Mouse (Mus musculus): ENCODE results near the gene Bloc1s3. TPM values are rescaled to one million over a fixed set of nuclear protein-coding genes. Genes with fewer than 3 reads are reported as not detected.

The Bloc1s3 gene
- total and polyA plus RNA-seq, 3 experiments: 4.9 to 8.0 (median 6.7) TPM

DNA sequence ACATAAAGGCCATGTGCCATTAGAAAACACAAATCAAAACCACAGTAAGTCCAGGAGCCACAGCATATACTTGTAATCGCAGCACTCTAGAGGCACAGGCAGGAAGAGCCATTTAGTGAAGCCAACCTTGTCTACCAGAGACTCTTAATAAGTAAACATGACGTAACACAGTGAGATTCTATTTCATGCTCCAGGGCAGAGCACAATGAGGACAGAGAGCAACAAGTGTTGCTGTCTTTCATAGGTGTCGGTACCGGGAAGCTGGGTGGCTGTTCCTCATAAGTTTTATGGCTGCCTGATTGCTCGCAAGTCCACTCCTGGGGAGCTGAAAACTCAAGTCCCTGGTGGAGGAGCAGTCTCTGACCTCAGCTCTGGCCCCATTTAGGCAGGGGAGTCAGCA is 43.5 kb upstream of the Bloc1s3 start:
- DNase-seq (ENCODE audit: extremely low read depth): no peak
- Histone ChIP-seq H3K4me2 (ENCODE audit: insufficient read depth, low read depth, poor library complexity, severe bottlenecking) (no peak overlapping the region), H3K36me3 (replicated peaks in 1 of 2; ENCODE audit: control insufficient read depth in 1 of 2, insufficient read depth in 1 of 2, low read length in 1 of 2) (peaks cover 35 to 92% of the 10 kb centered on the region in 2 experiments), H3K79me2 (replicated peaks; ENCODE audit: control insufficient read depth, extremely low read depth, insufficient read depth, poor library complexity, severe bottlenecking) (peaks cover 35% of the 10 kb centered on the region), H3K27ac (ENCODE audit: insufficient read depth, low read depth) (no peak overlapping the region), H3K27me3 (replicated peaks) (no peaks in the 10 kb centered on the region), H3K9me3 (replicated peaks; ENCODE audit: low read length) (no peaks in the 10 kb centered on the region), H3K9ac (ENCODE audit: insufficient read depth, low read depth) (no peak overlapping the region), H3K4me3 (replicated peaks in 1 of 3; ENCODE audit: low read depth in 2 of 3, low read length in 2 of 3, poor library complexity in 1 of 3) (no peak overlapping the region), H3K4me1 (ENCODE audit: control insufficient read depth in 1 of 2, insufficient read depth in 2 of 2) (peaks cover 0 to 4% of the 10 kb centered on the region in 2 experiments; a peak in 1 of 4 replicates)
- in situ Hi-C loops (cut with MboI; ENCODE audit: low pct_ligation_motif_present, low pct_unique_long_range_greater_than_20kb, low sequenced_read_pairs): loop anchor here (25.0 kb wide), 1 partner anchor 139 kb away; the partner anchor contains the start of genes Ckm and Klc3
- dilution Hi-C loops (cut with MboI; ENCODE audit: extremely low pct_ligation_motif_present, extremely low pct_unique_long_range_greater_than_20kb, low sequenced_read_pairs): no loop called here
- no peak for TF ChIP-seq MAZ (IDR thresholded peaks at IDR 0.05; ENCODE audit: low read depth, low read length)
- TF ChIP-seq POLR2AphosphoS2 (IDR thresholded peaks at IDR 0.05; ENCODE audit: low read depth, low read length): no peak
- TF ChIP-seq IRF4 (IDR thresholded peaks at IDR 0.05; ENCODE audit: low read depth, low read length): no peak
- no peak for TF ChIP-seq ELF1 (IDR thresholded peaks at IDR 0.05; ENCODE audit: low read depth, low read length)
- no peak for TF ChIP-seq USF1 (IDR thresholded peaks at IDR 0.05; ENCODE audit: low read depth, low read length)
- TF ChIP-seq NRF1 (IDR thresholded peaks at IDR 0.05; ENCODE audit: low read depth, low read length): no peak
- TF ChIP-seq EP300 (IDR thresholded peaks at IDR 0.05; ENCODE audit: low read length): no peak
- no peak for TF ChIP-seq RCOR1 (conservative IDR thresholded peaks at IDR 0.05; ENCODE audit: low read depth, low read length)
- TF ChIP-seq POLR2A (IDR thresholded peaks at IDR 0.05; ENCODE audit: low read depth, low read length): no peak
- no peak for TF ChIP-seq PAX5 (IDR thresholded peaks at IDR 0.05; ENCODE audit: low read length)
- no peak for TF ChIP-seq ZMIZ1 (IDR thresholded peaks at IDR 0.05; ENCODE audit: low read depth, low read length)
- no peak for TF ChIP-seq MAFK (IDR thresholded peaks at IDR 0.05; ENCODE audit: insufficient replicate concordance, low read length)
- TF ChIP-seq CTCF (conservative IDR thresholded peaks at IDR 0.05 in 1 of 2, IDR thresholded peaks at IDR 0.05 in 1 of 2; ENCODE audit: low read depth in 2 of 2, low read length in 2 of 2): no peak
- TF ChIP-seq TBP (conservative IDR thresholded peaks at IDR 0.05; ENCODE audit: low read depth, low read length): no peak
- no peak for TF ChIP-seq JUN (IDR thresholded peaks at IDR 0.05; ENCODE audit: insufficient read depth, low read depth, low read length)
- TF ChIP-seq MAX (IDR thresholded peaks at IDR 0.05; ENCODE audit: low read length): no peak
- no peak for TF ChIP-seq E2F4 (IDR thresholded peaks at IDR 0.05; ENCODE audit: insufficient replicate concordance, low read depth, low read length)
- no peak for TF ChIP-seq MYC (IDR thresholded peaks at IDR 0.05; ENCODE audit: low read depth, low read length)

DNA sequence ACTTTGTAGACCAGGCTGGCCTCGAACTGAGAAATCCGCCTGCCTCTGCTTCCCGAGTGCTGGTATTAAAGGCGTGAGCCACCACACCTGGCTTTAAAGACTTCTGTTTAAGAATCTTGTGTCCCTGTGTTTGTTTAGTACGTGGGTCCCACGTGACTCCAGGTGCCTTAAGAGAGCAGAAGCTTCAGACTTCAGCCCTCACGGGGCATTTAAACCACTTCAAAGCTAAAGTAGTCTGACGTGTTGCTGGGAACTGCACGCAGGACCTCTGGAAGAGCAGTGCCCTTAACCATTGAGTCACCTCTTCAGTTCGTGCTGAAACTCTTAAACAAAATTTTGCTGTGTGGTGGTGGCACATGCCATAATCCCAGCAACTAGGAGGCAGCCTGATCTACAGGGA is 41.2 kb upstream of the Bloc1s3 start:
- TF ChIP-seq UBTF (IDR thresholded peaks at IDR 0.05; ENCODE audit: low read depth, low read length) (no peak), HCFC1 (IDR thresholded peaks at IDR 0.05; ENCODE audit: low read depth, low read length) (no peak), TCF12 (IDR thresholded peaks at IDR 0.05; ENCODE audit: low read depth, low read length) (no peak), BHLHE40 (IDR thresholded peaks at IDR 0.05; ENCODE audit: low read depth, low read length) (no peak), ETS1 (conservative IDR thresholded peaks at IDR 0.05; ENCODE audit: low read depth, low read length) (no peak), RAD21 (IDR thresholded peaks at IDR 0.05; ENCODE audit: low read depth, low read length) (no peak), ZKSCAN1 (IDR thresholded peaks at IDR 0.05; ENCODE audit: borderline replicate concordance, low read depth, low read length) (no peak), MEF2A (IDR thresholded peaks at IDR 0.05; ENCODE audit: borderline replicate concordance, low read depth, low read length) (no peak), EP300 (IDR thresholded peaks at IDR 0.05; ENCODE audit: low read length) (no peak), ELF1 (IDR thresholded peaks at IDR 0.05; ENCODE audit: low read depth, low read length) (no peak), KAT2A (IDR thresholded peaks at IDR 0.05; ENCODE audit: insufficient replicate concordance, low read length) (no peak), NELFE (IDR thresholded peaks at IDR 0.05; ENCODE audit: low read depth, low read length) (no peak), MAFK (IDR thresholded peaks at IDR 0.05; ENCODE audit: insufficient replicate concordance, low read length) (no peak)
- peaks cover 0 to 10% of the 10 kb centered on the region in 2 experiments; a peak in 1 of 4 replicates for H3K4me1 ChIP-seq (ENCODE audit: control insufficient read depth in 1 of 2, insufficient read depth in 2 of 2)
- no peak overlapping the region for H3K4me3 ChIP-seq (replicated peaks in 1 of 3; ENCODE audit: low read depth in 2 of 3, low read length in 2 of 3, poor library complexity in 1 of 3)
- no peak overlapping the region for H3K4me2 ChIP-seq (ENCODE audit: insufficient read depth, low read depth, poor library complexity, severe bottlenecking)
- H3K9ac ChIP-seq (ENCODE audit: insufficient read depth, low read depth): no peak overlapping the region
- in situ Hi-C loops (cut with MboI; ENCODE audit: low pct_ligation_motif_present, low pct_unique_long_range_greater_than_20kb, low sequenced_read_pairs): no loop called here
- dilution Hi-C loops (cut with MboI; ENCODE audit: extremely low pct_ligation_motif_present, extremely low pct_unique_long_range_greater_than_20kb, low sequenced_read_pairs): no loop called here
- no peak overlapping the region for H3K27ac ChIP-seq (ENCODE audit: insufficient read depth, low read depth)
- H3K36me3 ChIP-seq (replicated peaks in 1 of 2; ENCODE audit: control insufficient read depth in 1 of 2, insufficient read depth in 1 of 2, low read length in 1 of 2): peaks cover 30 to 89% of the 10 kb centered on the region in 2 experiments
- peaks cover 30% of the 10 kb centered on the region for H3K79me2 ChIP-seq (replicated peaks; ENCODE audit: control insufficient read depth, extremely low read depth, insufficient read depth, poor library complexity, severe bottlenecking)
- no peaks in the 10 kb centered on the region for H3K9me3 ChIP-seq (replicated peaks; ENCODE audit: low read length)
- no peak for DNase-seq (ENCODE audit: extremely low read depth)
- no peaks in the 10 kb centered on the region for H3K27me3 ChIP-seq (replicated peaks)

Measured in CH12.LX (cell line).